Comparison of ENCODE assay signal across 14 mouse cellular contexts in the genomic region with DNA sequence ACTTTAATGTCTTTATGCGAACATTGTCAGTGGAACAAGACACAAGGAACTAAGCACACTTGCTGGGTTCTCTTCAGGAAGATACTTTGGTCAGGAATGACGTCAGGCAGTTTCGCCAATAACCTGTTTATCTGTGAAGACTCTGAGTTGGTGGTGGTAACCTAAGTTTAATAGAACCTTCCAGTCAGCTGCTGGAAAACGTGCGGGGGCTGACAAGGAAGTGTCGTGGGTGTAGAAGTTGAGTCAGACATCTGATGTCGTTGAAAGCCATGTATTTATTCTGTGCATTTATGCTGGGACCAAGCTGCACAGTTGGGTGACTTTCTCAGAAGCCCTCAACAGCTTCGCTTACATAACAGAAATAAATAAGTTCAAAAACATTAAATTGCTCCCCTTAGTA.
A peak's percentile ranks its signal among the peaks of the same experiment; 100 is the strongest.
DNase-seq lines count a peak whose midpoint lies in the region; ATAC-seq lines count a peak whose summit lies in the region.
"Had no signal": no experiment of that assay in that cellular context is flagged by ENCODE, and none has a peak within 500 bp of the region (broad histone marks: within the 10 kb centered on the region; RNA-seq: fewer than 3 reads in every experiment).

No protein-coding gene starts in this region.

- intact Hi-C loops in left cerebral cortex, postnatal 4 days (cut with DNase I), result no loop called here
- intact Hi-C loops in left cerebral cortex, postnatal 36 days (cut with DNase I), result no loop called here

- no peak for ATAC-seq in megakaryocyte progenitor cell, adult 5-6 weeks (replicated peaks; ENCODE audit: poor library complexity)
- ATAC-seq: forebrain, postnatal 0 days; intestine, embryonic 15.5 days had no signal

- DNase-seq in left cerebral cortex, adult 11 months (ENCODE audit: low spot score), result peak; percentile 69
- DNase-seq in left cerebral cortex, postnatal 4 days, result no peak
- DNase-seq in T-cell, adult 2 months (ENCODE audit: low spot score), result peak; percentile 32
- DNase-seq in frontal cortex, postnatal 25 days (ENCODE audit: low spot score in 2 of 2), result peak; percentile 33 to 55
- DNase-seq in left cerebral cortex, postnatal 36 days (ENCODE audit: low spot score in 2 of 2), result peak; percentile 65 to 73
- DNase-seq in urinary bladder, postnatal 25 days (ENCODE audit: low spot score), result no peak
- DNase-seq: adrenal gland, postnatal 10 days; cerebellum, postnatal 14 days; forebrain, postnatal 0 days; gastrocnemius, postnatal 14 days; heart, adult 18-20 months; kidney, postnatal 36 days had no signal

Comparison
In these comparisons a context has a peak if more than half of its experiments do, and no peak if none do; other contexts are left out.
1. DNase-seq: peak in left cerebral cortex, adult 11 months (single experiment), T-cell, adult 2 months (single experiment), frontal cortex, postnatal 25 days (2 of 2) and left cerebral cortex, postnatal 36 days (2 of 2); none in left cerebral cortex, postnatal 4 days (single experiment) and urinary bladder, postnatal 25 days (single experiment).